Mouse (Mus musculus) spleen, adult 2 months (tissue): ENCODE data around the gene Myh7. TPM values are rescaled to one million over a fixed set of nuclear protein-coding genes. Genes with fewer than 3 reads are reported as not detected.
"Not testable (repeated sequence)": the region's sequence is repeated elsewhere in the genome, so short reads cannot be mapped to it uniquely, and the experiment has no call there.

Source experiments
- DNase-seq, 2 experiments: peaks; one replicate each; pipeline versions ENCODE4 v3.0.0 to v3.0.0-alpha.2; 2012 to 2021; ENCODE audit warnings: low spot score in 2 of 2, low read depth in 1 of 2
- H3K27ac ChIP-seq: fragments of 200-500 bp; 2 replicates; pipeline ENCODE4 v1.5.1; 2012; ENCODE audit warnings: low read length, inconsistent platforms; ENCODE audit not compliant: insufficient read depth
- H3K27me3 ChIP-seq: fragments of 200-500 bp; 2 replicates; pipeline ENCODE4 v1.6.1; 2012; ENCODE audit warnings: mild to moderate bottlenecking, moderate library complexity, low read length, inconsistent platforms; ENCODE audit not compliant: control insufficient read depth, insufficient read depth
- H3K36me3 ChIP-seq: fragments of 200-500 bp; 2 replicates; pipeline ENCODE4 v1.6.1; 2012; ENCODE audit warnings: mild to moderate bottlenecking, low read length, inconsistent platforms; ENCODE audit not compliant: control insufficient read depth, insufficient read depth
- H3K4me1 ChIP-seq: fragments of 200-500 bp; 2 replicates; pipeline ENCODE4 v1.6.1; 2011; ENCODE audit warnings: inconsistent platforms; ENCODE audit not compliant: control insufficient read depth, insufficient read depth, insufficient read length
- H3K4me3 ChIP-seq: fragments of 200-500 bp; 2 replicates; pipeline ENCODE4 v1.5.1; 2011; ENCODE audit warnings: mild to moderate bottlenecking, inconsistent platforms; ENCODE audit not compliant: insufficient read depth, insufficient read length; ENCODE audit errors: extremely low read depth
- CTCF ChIP-seq: fragments of 200-500 bp; IDR thresholded peaks from 2 replicates; pipeline ENCODE4 v1.5.1; 2011; ENCODE audit warnings: mild to moderate bottlenecking, inconsistent platforms; ENCODE audit not compliant: insufficient read depth, insufficient read length, insufficient replicate concordance; ENCODE audit errors: extremely low read depth
- POLR2A ChIP-seq: fragments of 200-500 bp; IDR thresholded peaks from 2 replicates; pipeline ENCODE4 v1.6.1; 2011; ENCODE audit warnings: low read depth, low read length, inconsistent platforms
- WGBS: fragments of 180-500 bp; shearing (Covaris S2); methylation state at CpG from one replicate; pipeline ENCODE4 v1.1.7; 2018; 5-methylcytosine and 5-hydroxymethylcytosine counted together
- polyA plus RNA-seq: library from polyadenylated mRNA; depleted of rRNA; stranded (reverse); fragments of >200 nt; gene quantifications from 2 replicates; pipeline ENCODE4 v1.2.3, GENCODE M21; 2012

The Myh7 gene
- polyA plus RNA-seq, 1 experiment = not detected

DNA sequence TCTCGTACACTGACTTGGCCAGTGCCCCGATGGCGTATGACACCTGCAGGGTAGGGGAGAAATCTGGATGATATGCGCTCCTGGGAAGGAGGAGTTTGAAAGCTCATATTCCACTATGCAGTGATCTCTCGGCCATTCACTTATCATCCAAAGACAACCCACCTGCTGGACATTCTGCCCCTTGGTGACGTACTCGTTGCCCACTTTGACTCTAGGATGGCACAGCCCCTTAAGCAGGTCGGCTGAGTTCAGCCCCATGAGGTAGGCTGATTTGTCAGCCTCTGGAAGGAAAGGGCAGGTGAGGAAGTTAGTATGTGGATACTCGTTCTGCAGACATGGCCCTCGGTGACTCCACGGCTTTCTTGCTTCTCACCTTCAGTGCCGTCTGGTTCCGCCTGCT, 5.5 kb downstream of the Myh7 start:
- Histone ChIP-seq H3K36me3 (no peaks in the 10 kb centered on the region), H3K27me3 (no peaks in the 10 kb centered on the region; the same call in 1 of the 2 replicates)
- no peak for TF ChIP-seq CTCF
- no peak for TF ChIP-seq POLR2A

DNA sequence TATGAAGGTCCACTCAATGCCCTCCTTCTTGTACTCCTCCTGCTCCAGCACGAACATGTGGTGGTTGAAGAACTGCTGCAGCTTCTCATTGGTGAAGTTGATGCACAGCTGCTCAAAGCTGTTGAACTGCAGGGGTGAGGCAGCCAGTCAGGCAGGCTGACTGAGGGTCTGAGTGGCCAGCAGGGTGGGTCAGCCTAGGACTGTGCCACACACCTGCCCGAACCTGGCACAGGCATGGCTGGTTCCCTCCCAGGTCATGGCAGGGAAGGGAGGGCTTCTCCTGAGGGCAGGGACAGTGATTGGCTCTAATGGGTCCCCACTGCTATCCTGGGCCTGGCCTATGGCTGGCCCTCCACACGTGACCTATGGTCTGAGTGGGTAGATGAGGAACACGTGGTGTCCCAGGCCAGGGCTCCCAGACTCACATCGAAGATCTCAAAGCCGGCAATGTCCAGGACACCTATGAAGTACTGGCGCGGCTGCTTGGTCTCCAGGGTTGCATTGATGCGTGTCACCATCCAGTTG, 6.0 kb downstream of the Myh7 start:
- WGBS = 90% methylated on average over 9 of the region's 9 CpGs
- H3K4me1 ChIP-seq, H3K4me3 ChIP-seq, H3K27me3 ChIP-seq, H3K27ac ChIP-seq, H3K36me3 ChIP-seq, DNase-seq: not testable (repeated sequence)

More for the DNA sequence above, 5.5 kb downstream of the Myh7 start:
- no peak for DNase-seq
- Histone ChIP-seq H3K4me1 (no peaks in the 10 kb centered on the region), H3K4me3 (no peak overlapping the region), H3K27ac (no peak overlapping the region)
- 84% methylated on average over 13 of the region's 13 CpGs for WGBS

DNA sequence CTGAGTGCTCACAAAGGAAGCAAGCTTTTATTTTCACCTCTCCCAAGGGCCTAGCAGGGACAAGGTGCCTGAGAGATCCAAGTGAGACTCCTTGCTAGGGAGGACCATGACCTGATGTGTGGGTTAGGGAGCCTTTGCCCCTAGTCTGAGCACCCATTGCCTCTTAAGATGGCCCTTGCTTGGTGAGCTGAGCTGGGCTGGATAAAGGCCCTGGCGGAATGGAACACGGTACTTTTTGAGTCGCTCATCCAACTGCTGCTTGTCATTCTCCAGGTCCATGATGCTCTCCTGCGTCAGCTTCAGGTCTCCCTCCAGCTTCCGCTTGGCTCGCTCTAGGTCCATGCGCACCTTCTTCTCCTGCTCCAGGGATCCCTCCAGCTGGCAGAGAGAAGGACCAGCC, 12.5 kb downstream of the Myh7 start:
- H3K4me3 ChIP-seq = no peak overlapping the region
- WGBS = 94% methylated on average over 7 of the region's 7 CpGs
- DNase-seq = no peak
- no peak for TF ChIP-seq CTCF
- no peak for TF ChIP-seq POLR2A
- H3K27me3 ChIP-seq = no peaks in the 10 kb centered on the region; the same call in 1 of the 2 replicates
- no peaks in the 10 kb centered on the region for H3K4me1 ChIP-seq
- no peak overlapping the region for H3K27ac ChIP-seq
- no peaks in the 10 kb centered on the region for H3K36me3 ChIP-seq

DNA sequence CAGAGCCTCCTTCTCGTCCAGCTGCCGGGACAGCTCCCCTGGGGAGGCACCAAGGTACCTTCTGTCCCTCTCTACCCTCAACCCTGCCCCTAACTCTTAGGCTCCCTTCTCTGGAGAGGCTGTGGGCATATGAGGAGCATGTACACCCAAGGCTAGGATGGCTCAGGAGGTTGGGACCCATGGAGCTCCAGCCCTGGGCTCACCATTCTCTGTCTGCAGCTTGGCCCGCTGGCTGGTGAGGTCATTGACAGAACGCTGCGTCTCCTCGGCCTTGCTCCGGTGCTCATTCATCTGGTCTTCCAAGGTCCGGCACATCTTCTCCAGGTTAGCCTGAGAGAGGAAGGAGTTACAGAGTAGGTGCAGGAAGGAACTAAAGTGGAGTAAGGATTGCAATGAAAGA, 15.8 kb downstream of the Myh7 start:
- no peaks in the 10 kb centered on the region for H3K36me3 ChIP-seq
- DNase-seq = no peak
- TF ChIP-seq CTCF (no peak), POLR2A (no peak)
- H3K4me3 ChIP-seq = no peak overlapping the region
- H3K27me3 ChIP-seq = no peaks in the 10 kb centered on the region
- H3K27ac ChIP-seq = no peak overlapping the region
- H3K4me1 ChIP-seq = no peaks in the 10 kb centered on the region
- WGBS = 96% methylated on average over 8 of the region's 8 CpGs

DNA sequence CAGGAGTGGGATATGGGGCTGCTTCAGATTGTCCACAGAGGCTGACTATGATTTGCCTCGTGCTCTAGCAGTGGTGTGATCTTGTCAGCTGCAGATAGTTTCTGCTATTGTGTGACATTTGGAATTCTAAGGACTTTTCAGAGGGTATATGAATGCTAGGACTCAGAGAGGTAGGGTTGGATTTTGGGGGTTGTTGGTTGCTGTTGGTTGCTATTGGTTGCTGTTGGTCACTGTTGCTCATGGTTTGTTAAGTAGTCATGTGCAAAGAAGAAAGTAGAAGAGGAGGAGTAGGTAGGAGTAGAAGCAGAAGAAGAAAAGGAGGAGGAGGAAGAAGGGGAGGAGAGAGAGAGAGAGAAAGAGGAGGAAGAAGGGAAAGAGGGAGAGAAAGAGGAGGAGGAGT, 17.8 kb downstream of the Myh7 start, which contains the start of gene Gm17428:
Gene Gm17428 (plus strand): TSS at position 301 of the 400 bp plus-strand sequence.
- Histone ChIP-seq H3K4me3 (no peak within 1 kb of the TSS), H3K27me3 (no peaks in the 10 kb centered on the region), H3K36me3 (no peaks in the 10 kb centered on the region), H3K27ac (no peak within 1 kb of the TSS), H3K4me1 (no peaks in the 10 kb centered on the region)
- 68% methylated on average over 1 of the region's 1 CpGs for WGBS
- no peak for TF ChIP-seq POLR2A
- no peak for DNase-seq

DNA sequence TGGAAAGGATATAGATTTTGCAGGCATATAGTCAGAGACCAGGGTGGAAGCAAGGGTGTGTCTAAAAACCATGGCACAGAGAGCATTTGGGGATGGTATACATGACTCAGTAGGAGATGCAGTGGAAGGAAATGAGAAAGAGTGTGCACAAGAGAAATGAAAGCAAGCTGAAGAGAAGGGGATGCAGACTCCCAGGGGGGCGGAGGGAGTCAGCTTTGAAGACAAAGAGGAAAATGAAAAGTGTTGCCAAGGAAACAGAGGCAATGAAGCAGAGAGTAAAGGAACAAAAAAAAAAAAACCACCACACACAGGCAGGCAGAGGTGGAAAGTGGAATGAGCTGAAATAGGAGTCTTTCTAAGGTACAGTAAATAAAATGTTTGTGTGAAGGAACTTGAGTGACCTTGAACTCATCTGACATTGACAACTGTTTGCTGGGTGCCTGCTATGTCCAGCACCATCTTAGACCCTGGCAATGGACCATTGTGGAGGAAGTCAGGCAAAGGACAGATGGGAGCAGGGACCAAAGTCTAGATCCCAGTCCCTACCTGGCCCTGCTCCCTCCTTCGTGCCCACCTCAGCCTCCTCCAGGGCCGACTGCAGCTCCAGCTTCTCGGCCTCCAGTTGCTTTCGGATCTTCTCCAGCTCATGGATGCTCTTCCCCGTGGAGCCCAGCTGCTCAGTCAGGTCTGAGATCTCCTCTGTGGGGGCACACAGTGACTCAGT, 20.2 kb downstream of the Myh7 start:
- TF ChIP-seq CTCF = no peak
- TF ChIP-seq POLR2A = no peak
- no peaks in the 10 kb centered on the region for H3K27me3 ChIP-seq
- H3K27ac ChIP-seq = no peak overlapping the region
- H3K4me1 ChIP-seq = no peaks in the 10 kb centered on the region
- no peak overlapping the region for H3K4me3 ChIP-seq
- 78% methylated on average over 6 of the region's 6 CpGs for WGBS
- H3K36me3 ChIP-seq = no peaks in the 10 kb centered on the region
- DNase-seq = no peak

DNA sequence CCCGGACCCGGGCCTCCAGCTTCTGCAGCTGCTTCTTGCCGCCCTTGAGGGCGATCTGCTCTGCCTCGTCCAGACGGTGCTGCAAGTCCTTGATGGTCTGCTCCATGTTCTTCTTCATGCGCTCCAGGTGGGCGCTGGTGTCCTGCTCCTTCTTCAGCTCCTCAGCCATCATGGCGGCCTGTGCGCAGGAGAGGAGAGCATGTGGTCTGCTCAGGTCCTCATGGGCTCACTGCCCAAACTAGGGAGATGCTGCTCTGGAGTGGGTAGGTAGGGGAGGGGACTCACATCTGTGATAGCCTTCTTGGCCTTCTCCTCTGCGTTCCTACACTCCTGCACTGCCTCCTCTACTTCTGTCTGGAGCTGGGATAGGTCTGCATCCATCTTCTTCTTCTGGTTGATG, 21.6 kb downstream of the Myh7 start:
- not testable (repeated sequence) for H3K4me3 ChIP-seq, H3K4me1 ChIP-seq, DNase-seq, H3K27me3 ChIP-seq, H3K36me3 ChIP-seq, H3K27ac ChIP-seq
- WGBS = 93% methylated on average over 11 of the region's 11 CpGs
